Mouse (Mus musculus): ENCODE measurements around the gene Ap3s2.

The Ap3s2 gene

GRCm38 (mm10) chr7:79890436-79891221 is 29.8 kb downstream of the Ap3s2 start:
- DNase-seq (ENCODE audit: low spot score in 2 of 2): no peak

- no peak for DNase-seq (ENCODE audit: low spot score in 2 of 2)
Observed at GRCm38 (mm10) chr7:79888603-79889002, 31.8 kb downstream of the Ap3s2 start.

- no peak for DNase-seq (ENCODE audit: low spot score in 2 of 2)
Observed at GRCm38 (mm10) chr7:79883613-79884334, 36.7 kb downstream of the Ap3s2 start.

GRCm38 (mm10) chr7:79881901-79882300 is 38.5 kb downstream of the Ap3s2 start:
- DNase-seq (ENCODE audit: low spot score in 2 of 2): no peak

- DNase-seq (ENCODE audit: low spot score in 2 of 2): no peak
Observed at GRCm38 (mm10) chr7:79880998-79881397, 39.5 kb downstream of the Ap3s2 start.

GRCm38 (mm10) chr7:79880033-79880432 is 40.4 kb downstream of the Ap3s2 start:
- no peak for DNase-seq (ENCODE audit: low spot score in 2 of 2)

- no peak for DNase-seq (ENCODE audit: low spot score in 2 of 2)
Observed at GRCm38 (mm10) chr7:79878455-79879025, 41.9 kb downstream of the Ap3s2 start.

- no peak for DNase-seq (ENCODE audit: low spot score in 2 of 2)
Observed at GRCm38 (mm10) chr7:79873407-79873806, 47.0 kb downstream of the Ap3s2 start.

- no peak for DNase-seq (ENCODE audit: low spot score in 2 of 2)
Observed at GRCm38 (mm10) chr7:79871797-79872345, 48.6 kb downstream of the Ap3s2 start.

- no peak for DNase-seq (ENCODE audit: low spot score in 2 of 2)
Observed at GRCm38 (mm10) chr7:79869072-79869719, 51.3 kb downstream of the Ap3s2 start.

GRCm38 (mm10) chr7:79868475-79868874 is 52.0 kb downstream of the Ap3s2 start:
- no peak for DNase-seq (ENCODE audit: low spot score in 2 of 2)

- no peak for DNase-seq (ENCODE audit: low spot score in 2 of 2)
Observed at GRCm38 (mm10) chr7:79867861-79868260, 52.6 kb downstream of the Ap3s2 start.

GRCm38 (mm10) chr7:79866294-79867000 is 54.0 kb downstream of the Ap3s2 start:
- no peak for DNase-seq (ENCODE audit: low spot score in 2 of 2)

- no peak for DNase-seq (ENCODE audit: low spot score in 2 of 2)
Observed at GRCm38 (mm10) chr7:79861794-79862193, 58.7 kb downstream of the Ap3s2 start.

GRCm38 (mm10) chr7:79860811-79861210 is 59.6 kb downstream of the Ap3s2 start, which contains the start of gene Anpep:
Gene Anpep (minus strand): TSS chr7:79861059.
- DNase-seq (ENCODE audit: low spot score in 2 of 2): no peak

GRCm38 (mm10) chr7:79858956-79859630 is 61.4 kb downstream of the Ap3s2 start:
- DNase-seq (ENCODE audit: low spot score in 2 of 2): no peak

- DNase-seq (ENCODE audit: low spot score in 2 of 2): no peak
Observed at GRCm38 (mm10) chr7:79858202-79858934, 62.1 kb downstream of the Ap3s2 start.

GRCm38 (mm10) chr7:79856305-79856704 is 64.1 kb downstream of the Ap3s2 start:
- DNase-seq (ENCODE audit: low spot score in 2 of 2): no peak

GRCm38 (mm10) chr7:79847456-79848451 is 72.7 kb downstream of the Ap3s2 start:
- DNase-seq (ENCODE audit: low spot score in 2 of 2): no peak

Data from frontal cortex, postnatal 14 days (tissue).